Mouse (Mus musculus) adrenal gland, postnatal 10 days (tissue): ENCODE data around the gene Nt5e. TPM values are rescaled to one million over a fixed set of nuclear protein-coding genes. Genes with fewer than 3 reads are reported as not detected.
"Not testable (repeated sequence)": the region's sequence is repeated elsewhere in the genome, so short reads cannot be mapped to it uniquely, and the experiment has no call there.

Experiments
- DNase-seq: peaks from one replicate; pipeline ENCODE4 v3.0.0; 2021; ENCODE audit warnings: mixed read lengths
- long read RNA-seq, 2 experiments: library from polyadenylated mRNA; stranded (forward); transcript quantifications; one replicate each; pipeline ENCODE4 v2.0.0; 2021
- total RNA-seq, 2 experiments: library from RNA; stranded (reverse); gene quantifications; 2 replicates each; pipeline ENCODE4 v1.2.3; 2021

Nt5e gene
- 10 to 100 TPM; 15.0 to 21.8 TPM for total RNA-seq
- long read RNA-seq, experiment 1, transcript Nt5e-201 (9 exons, 3,995 nt): major isoform, 17 of 22 reads
- long read RNA-seq, experiment 1, partial matches to known transcripts: 2 of 22 reads
- long read RNA-seq, experiment 1, other reads (novel, unspliced or antisense): 3 of 22 reads
- long read RNA-seq, experiment 2, transcript Nt5e-201 (9 exons, 3,995 nt): major isoform, 12 of 13 reads
- long read RNA-seq, experiment 2, partial matches to known transcripts: 1 of 13 reads
- long read RNA-seq, experiment 2, other reads (novel, unspliced or antisense): 0 of 13 reads

- peak; percentile 89 for DNase-seq
Observed at GRCm38 (mm10) chr9:88326930-88327901, at the start of gene Nt5e. Gene Nt5e (plus strand): TSS chr9:88327197.

- DNase-seq: no peak
Observed at GRCm38 (mm10) chr9:88277588-88277987, 49.4 kb upstream of the Nt5e start.

GRCm38 (mm10) chr9:88279728-88280127 is 47.3 kb upstream of the Nt5e start:
- no peak for DNase-seq

GRCm38 (mm10) chr9:88289568-88290168 is 37.3 kb upstream of the Nt5e start:
- DNase-seq: no peak

- no peak for DNase-seq
Observed at GRCm38 (mm10) chr9:88292836-88293370, 34.1 kb upstream of the Nt5e start.

- DNase-seq: no peak
Observed at GRCm38 (mm10) chr9:88295798-88296197, 31.2 kb upstream of the Nt5e start.

GRCm38 (mm10) chr9:88296321-88296720 is 30.7 kb upstream of the Nt5e start:
- no peak for DNase-seq

- not testable (repeated sequence) for DNase-seq
Observed at GRCm38 (mm10) chr9:88297244-88297643, 29.8 kb upstream of the Nt5e start.

- no peak for DNase-seq
Observed at GRCm38 (mm10) chr9:88297871-88298658, 28.9 kb upstream of the Nt5e start.

- DNase-seq: no peak
Observed at GRCm38 (mm10) chr9:88307019-88307618, 19.9 kb upstream of the Nt5e start.

- no peak for DNase-seq
Observed at GRCm38 (mm10) chr9:88309127-88309526, 17.9 kb upstream of the Nt5e start.

- DNase-seq: no peak
Observed at GRCm38 (mm10) chr9:88319226-88319625, 7.8 kb upstream of the Nt5e start.

- DNase-seq: no peak
Observed at GRCm38 (mm10) chr9:88324616-88325015, 2.4 kb upstream of the Nt5e start.

GRCm38 (mm10) chr9:88328666-88329065 is 1.7 kb downstream of the Nt5e start:
- DNase-seq: no peak

GRCm38 (mm10) chr9:88329166-88329748 is 2.3 kb downstream of the Nt5e start:
- DNase-seq: no peak

GRCm38 (mm10) chr9:88330316-88330715 is 3.3 kb downstream of the Nt5e start:
- no peak for DNase-seq

GRCm38 (mm10) chr9:88332447-88332846 is 5.5 kb downstream of the Nt5e start:
- DNase-seq: no peak

GRCm38 (mm10) chr9:88335839-88336238 is 8.8 kb downstream of the Nt5e start:
- DNase-seq: no peak

GRCm38 (mm10) chr9:88340819-88341218 is 13.8 kb downstream of the Nt5e start:
- no peak for DNase-seq

GRCm38 (mm10) chr9:88342241-88342640 is 15.2 kb downstream of the Nt5e start:
- DNase-seq: no peak

- no peak for DNase-seq
Observed at GRCm38 (mm10) chr9:88342701-88343100, 15.7 kb downstream of the Nt5e start.
